Mouse (Mus musculus): Measurements from ENCODE around the gene Fbxo2.
"Not testable (repeated sequence)": the region's sequence is repeated elsewhere in the genome, so short reads cannot be mapped to it uniquely, and the experiment has no call there.

The Fbxo2 gene

GRCm38 (mm10) chr4:148177716-148178115, 17.3 kb downstream of the Fbxo2 start:
- no peak for DNase-seq

- DNase-seq: no peak
These were observed 21.1 kb downstream of the Fbxo2 start for GRCm38 (mm10) chr4:148181483-148181882.

GRCm38 (mm10) chr4:148182363-148182762, 21.9 kb downstream of the Fbxo2 start:
- DNase-seq: no peak

GRCm38 (mm10) chr4:148184564-148184963, 24.1 kb downstream of the Fbxo2 start:
- DNase-seq: no peak

GRCm38 (mm10) chr4:148185819-148186218, 25.4 kb downstream of the Fbxo2 start:
- DNase-seq: no peak

- DNase-seq: not testable (repeated sequence)
These were observed 28.3 kb downstream of the Fbxo2 start for GRCm38 (mm10) chr4:148188767-148189166.

- peak in 1 of 2 experiments; percentile 18 for DNase-seq
These were observed 32.4 kb downstream of the Fbxo2 start for GRCm38 (mm10) chr4:148192707-148193245.

- no peak for DNase-seq
These were observed 34.0 kb downstream of the Fbxo2 start for GRCm38 (mm10) chr4:148194400-148194799.

GRCm38 (mm10) chr4:148198721-148199120, 38.3 kb downstream of the Fbxo2 start:
- no peak for DNase-seq

- DNase-seq: no peak
These were observed 43.1 kb downstream of the Fbxo2 start for GRCm38 (mm10) chr4:148203557-148203956.

GRCm38 (mm10) chr4:148204061-148204872, 43.8 kb downstream of the Fbxo2 start:
- DNase-seq: no peak

- no peak for DNase-seq
These were observed 44.4 kb downstream of the Fbxo2 start for GRCm38 (mm10) chr4:148204873-148205232.

GRCm38 (mm10) chr4:148214460-148215136, 54.2 kb downstream of the Fbxo2 start:
- no peak for DNase-seq

- DNase-seq: no peak
These were observed 55.0 kb downstream of the Fbxo2 start for GRCm38 (mm10) chr4:148215264-148215900.

Measured in kidney, adult 8-10 months (tissue).